Mouse (Mus musculus) stomach, embryonic 15.5 days (tissue): ENCODE data around the gene Rhbdd2. TPM values are rescaled to one million over a fixed set of nuclear protein-coding genes. Genes with fewer than 3 reads are reported as not detected.

Experiments used
- ATAC-seq: fragments of 200-750 bp; cut with Nextera tagmentation; 2 replicates; pipeline ENCODE4 v1.8.0; 2017; ENCODE audit warnings: low read depth, moderate number of reproducible peaks, moderate TSS enrichment; ENCODE audit not compliant: insufficient read depth, low FRiP score
- H3K27ac ChIP-seq: fragments of 300-500 bp; sonication (generic); 2 replicates; pipeline ENCODE4 v1.5.1; 2015; ENCODE audit warnings: mild to moderate bottlenecking, inconsistent platforms
- H3K27me3 ChIP-seq: fragments of 300-500 bp; sonication (generic); replicated peaks from 2 replicates; pipeline ENCODE4 v1.6.1; 2015; ENCODE audit warnings: inconsistent platforms
- H3K36me3 ChIP-seq: fragments of 300-500 bp; sonication (generic); 2 replicates; pipeline ENCODE4 v1.6.1; 2015; ENCODE audit warnings: inconsistent platforms
- H3K4me1 ChIP-seq: fragments of 300-500 bp; sonication (generic); 2 replicates; pipeline ENCODE4 v1.6.1; 2015; ENCODE audit warnings: inconsistent platforms
- H3K4me2 ChIP-seq: fragments of 300-500 bp; sonication (generic); 2 replicates; pipeline ENCODE4 v1.6.1; 2015; ENCODE audit warnings: mild to moderate bottlenecking, inconsistent platforms
- H3K4me3 ChIP-seq: fragments of 300-500 bp; sonication (generic); replicated peaks from 2 replicates; pipeline ENCODE4 v1.5.1; 2015; ENCODE audit warnings: inconsistent platforms
- H3K9ac ChIP-seq: fragments of 300-500 bp; sonication (generic); 2 replicates; pipeline ENCODE4 v1.6.1; 2015; ENCODE audit warnings: inconsistent platforms
- H3K9me3 ChIP-seq: fragments of 300-500 bp; sonication (generic); 2 replicates; pipeline ENCODE4 v1.6.1; 2016; ENCODE audit warnings: inconsistent platforms
- WGBS: fragments of 180-500 bp; shearing (Covaris S2); methylation state at CpG from one replicate; pipeline ENCODE4 v1.1.7; 2015; 5-methylcytosine and 5-hydroxymethylcytosine counted together
- polyA plus RNA-seq: library from polyadenylated mRNA; unstranded; fragments of >200 nt; fragmentation: Nextera tagmentation; extraction: Ambion mirVana; gene quantifications from 2 replicates; pipeline ENCODE4 v1.2.1, GENCODE M21; 2015

Rhbdd2 gene
- polyA plus RNA-seq, 1 experiment from 2014 or later, result 39.7 TPM

DNA sequence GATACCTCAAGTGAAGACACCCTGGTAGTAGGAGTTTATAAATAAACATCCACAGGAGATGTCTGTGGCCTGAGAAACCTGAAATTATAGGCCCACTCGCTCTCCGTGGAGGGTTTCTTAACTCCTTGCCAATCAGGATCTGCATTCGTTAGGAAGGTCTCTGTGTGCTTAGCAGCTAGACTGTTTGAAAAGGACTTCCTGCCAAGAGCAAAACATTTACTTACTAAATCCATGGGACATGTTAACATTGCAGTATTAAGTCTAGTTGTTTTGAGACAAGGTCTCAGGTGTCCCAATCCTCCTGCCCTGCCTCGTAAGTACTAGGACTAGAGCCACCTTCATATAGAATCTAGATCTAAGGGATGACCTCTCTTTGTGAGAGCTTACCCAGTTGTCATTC, 58.8 kb downstream of the Rhbdd2 start:
- ATAC-seq, result no peak
- no peak overlapping the region for H3K4me3 ChIP-seq
- peaks cover 27% of the 10 kb centered on the region for H3K4me1 ChIP-seq
- no peak overlapping the region for H3K27ac ChIP-seq
- 61% methylated on average over 4 of the region's 4 CpGs for WGBS
- H3K36me3 ChIP-seq, result no peaks in the 10 kb centered on the region
- H3K4me2 ChIP-seq, result no peak overlapping the region
- H3K27me3 ChIP-seq, result no peaks in the 10 kb centered on the region
- no peaks in the 10 kb centered on the region for H3K9me3 ChIP-seq
- H3K9ac ChIP-seq, result no peak overlapping the region

DNA sequence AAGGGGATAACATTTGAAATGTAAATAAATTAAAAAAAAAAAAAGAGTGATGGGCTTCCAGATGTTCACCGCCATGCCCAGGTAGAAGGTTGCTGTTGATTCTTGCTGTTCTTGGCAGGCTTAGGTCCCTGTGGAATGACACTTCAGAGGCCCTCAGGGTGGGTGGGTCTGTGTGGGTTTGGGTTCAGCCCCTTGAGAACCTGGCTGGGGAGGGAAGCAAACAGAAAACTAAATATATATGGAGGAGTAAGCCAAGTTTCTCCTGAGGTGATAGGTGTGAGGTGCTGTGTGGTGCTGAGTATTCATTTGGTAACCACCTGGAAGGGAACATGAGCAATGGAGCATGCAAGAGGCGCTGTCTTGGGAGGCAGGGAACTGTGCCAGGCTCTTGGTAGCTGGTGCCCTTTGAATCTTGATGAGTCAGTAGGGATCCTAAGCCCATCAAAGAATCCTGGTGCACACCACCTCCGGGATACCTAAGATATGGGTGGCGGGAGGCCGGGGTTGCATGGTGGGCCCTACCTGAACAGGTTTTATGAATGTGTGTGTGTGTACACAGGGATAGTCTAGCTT, 60.9 kb downstream of the Rhbdd2 start:
- H3K4me2 ChIP-seq, result no peak overlapping the region
- 87% methylated on average over 5 of the region's 5 CpGs for WGBS

DNA sequence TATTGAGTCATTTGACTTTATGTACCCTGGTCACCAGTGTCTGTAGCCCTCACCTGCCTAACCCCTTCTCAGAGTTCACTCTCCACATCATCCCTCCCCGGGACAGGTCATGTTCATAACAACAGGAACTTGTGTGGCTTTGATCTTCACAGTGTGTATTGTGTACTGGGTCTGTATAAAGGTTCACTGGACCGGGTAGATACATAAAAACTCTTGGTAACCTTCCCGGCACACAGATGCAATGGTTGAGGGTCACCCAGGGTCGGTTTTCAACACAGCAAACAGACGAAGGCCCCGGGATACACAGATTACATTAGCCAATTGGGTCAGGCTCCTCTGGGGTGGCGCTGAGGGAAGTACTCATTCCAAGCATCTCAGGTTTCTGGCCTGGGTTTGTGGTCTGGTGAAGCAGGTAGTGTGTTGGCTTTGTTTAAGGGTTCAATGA, 62.9 kb downstream of the Rhbdd2 start:
- WGBS, result 44% methylated on average over 7 of the region's 7 CpGs
- Histone ChIP-seq H3K27ac (no peak overlapping the region), H3K4me3 (no peak overlapping the region), H3K4me1 (peaks cover 17% of the 10 kb centered on the region), H3K36me3 (no peaks in the 10 kb centered on the region), H3K9me3 (no peaks in the 10 kb centered on the region), H3K9ac (no peak overlapping the region), H3K4me2 (no peak overlapping the region), H3K27me3 (no peaks in the 10 kb centered on the region)
- peak; percentile 35; the same call in 1 of the 2 replicates for ATAC-seq

More for the DNA sequence above, 60.9 kb downstream of the Rhbdd2 start:
- no peak overlapping the region for H3K9ac ChIP-seq
- no peak for ATAC-seq
- H3K36me3 ChIP-seq, result no peaks in the 10 kb centered on the region
- no peak overlapping the region for H3K27ac ChIP-seq
- no peaks in the 10 kb centered on the region for H3K27me3 ChIP-seq
- H3K4me1 ChIP-seq, result peaks cover 26% of the 10 kb centered on the region
- H3K4me3 ChIP-seq, result no peak overlapping the region
- H3K9me3 ChIP-seq, result no peaks in the 10 kb centered on the region

Other genes starting within 250 kb of the Rhbdd2 start
- gene Pom121, start 238.1 kb upstream of the Rhbdd2 start, polyA plus RNA-seq, result 11.2 and 11.4 TPM in 2 replicates
- 23.3 and 23.8 TPM in 2 replicates for gene Hip1, start 87.5 kb upstream of the Rhbdd2 start, polyA plus RNA-seq
- not detected in 2 replicates for gene Ccl26, start 69.0 kb upstream of the Rhbdd2 start, polyA plus RNA-seq
- 6.7 and 9.5 TPM in 2 replicates for gene Ccl24, start 59.6 kb upstream of the Rhbdd2 start, polyA plus RNA-seq
- gene Por, start 37.4 kb downstream of the Rhbdd2 start, polyA plus RNA-seq, result 99.8 and 101 TPM in 2 replicates
- gene Tmem120a, start 111.8 kb downstream of the Rhbdd2 start, polyA plus RNA-seq, result 43.9 and 45.5 TPM in 2 replicates
- gene Styxl1, start 145.8 kb downstream of the Rhbdd2 start, polyA plus RNA-seq, result 0.30 and 0.36 TPM in 2 replicates
- gene Mdh2, start 145.9 kb downstream of the Rhbdd2 start, polyA plus RNA-seq, result 496 and 553 TPM in 2 replicates
- 2.9 and 4.2 TPM in 2 replicates for gene Srrm3, start 174.3 kb downstream of the Rhbdd2 start, polyA plus RNA-seq